Mouse (Mus musculus): ENCODE results near the gene Iffo1. TPM values are rescaled to one million over a fixed set of nuclear protein-coding genes. Genes with fewer than 3 reads are reported as not detected.
A peak's percentile ranks its signal among the peaks of the same experiment; 100 is the strongest.

Gene Iffo1
- 10.3 and 10.4 TPM in 2 replicates for polyA plus RNA-seq (2014; fragmentation: Nextera tagmentation; extraction: Ambion mirVana)

DNA sequence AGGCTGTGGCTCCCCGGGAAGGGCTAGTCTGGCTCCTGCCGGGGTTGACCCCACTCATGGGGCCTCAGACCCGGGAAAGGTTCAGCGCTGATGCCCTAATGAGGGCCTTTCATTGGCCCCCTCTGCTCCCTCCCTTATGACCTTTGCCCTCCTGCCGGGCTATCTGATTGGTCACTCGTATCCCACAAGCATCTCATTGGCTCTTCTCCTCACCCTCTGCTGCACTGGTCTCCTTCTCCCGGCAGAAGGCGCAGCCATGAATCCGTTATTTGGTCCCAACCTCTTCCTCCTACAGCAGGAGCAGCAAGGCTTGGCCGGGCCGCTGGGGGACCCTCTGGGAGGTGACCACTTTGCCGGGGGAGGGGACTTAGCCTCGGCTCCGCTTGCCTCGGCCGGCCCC is at the start of gene Iffo1:
Gene Iffo1, plus strand, starts transcription at position 241 of the 400 bp plus-strand sequence.
- peak within 1 kb of the TSS; percentile 87 for H3K27ac ChIP-seq (ENCODE audit: low read depth, low read length)
- peak within 1 kb of the TSS; percentile 91 for H3K4me2 ChIP-seq (replicated peaks; ENCODE audit: low read depth, low read length)
- WGBS, result 0% methylated on average over 16 of the region's 16 CpGs
- no peaks in the 10 kb centered on the region for H3K36me3 ChIP-seq (ENCODE audit: control insufficient read depth, insufficient read depth, low read length)
- H3K9me3 ChIP-seq (ENCODE audit: control insufficient read depth, low read length), result no peaks in the 10 kb centered on the region
- H3K27me3 ChIP-seq (ENCODE audit: control insufficient read depth, insufficient read depth, low read length), result no peaks in the 10 kb centered on the region
- ATAC-seq (ENCODE audit: low FRiP score) (peak; percentile 97), DNase-seq (ENCODE audit: low spot score) (peak; percentile 93)
- peak within 1 kb of the TSS; percentile 84 for H3K9ac ChIP-seq (ENCODE audit: low read depth, low read length)
- H3K4me3 ChIP-seq (ENCODE audit: low read depth, low read length), result peak within 1 kb of the TSS; percentile 62
- H3K4me1 ChIP-seq (replicated peaks; ENCODE audit: control insufficient read depth, insufficient read depth, low read length), result peaks cover 10% of the 10 kb centered on the region; the same call in 1 of the 2 replicates

DNA sequence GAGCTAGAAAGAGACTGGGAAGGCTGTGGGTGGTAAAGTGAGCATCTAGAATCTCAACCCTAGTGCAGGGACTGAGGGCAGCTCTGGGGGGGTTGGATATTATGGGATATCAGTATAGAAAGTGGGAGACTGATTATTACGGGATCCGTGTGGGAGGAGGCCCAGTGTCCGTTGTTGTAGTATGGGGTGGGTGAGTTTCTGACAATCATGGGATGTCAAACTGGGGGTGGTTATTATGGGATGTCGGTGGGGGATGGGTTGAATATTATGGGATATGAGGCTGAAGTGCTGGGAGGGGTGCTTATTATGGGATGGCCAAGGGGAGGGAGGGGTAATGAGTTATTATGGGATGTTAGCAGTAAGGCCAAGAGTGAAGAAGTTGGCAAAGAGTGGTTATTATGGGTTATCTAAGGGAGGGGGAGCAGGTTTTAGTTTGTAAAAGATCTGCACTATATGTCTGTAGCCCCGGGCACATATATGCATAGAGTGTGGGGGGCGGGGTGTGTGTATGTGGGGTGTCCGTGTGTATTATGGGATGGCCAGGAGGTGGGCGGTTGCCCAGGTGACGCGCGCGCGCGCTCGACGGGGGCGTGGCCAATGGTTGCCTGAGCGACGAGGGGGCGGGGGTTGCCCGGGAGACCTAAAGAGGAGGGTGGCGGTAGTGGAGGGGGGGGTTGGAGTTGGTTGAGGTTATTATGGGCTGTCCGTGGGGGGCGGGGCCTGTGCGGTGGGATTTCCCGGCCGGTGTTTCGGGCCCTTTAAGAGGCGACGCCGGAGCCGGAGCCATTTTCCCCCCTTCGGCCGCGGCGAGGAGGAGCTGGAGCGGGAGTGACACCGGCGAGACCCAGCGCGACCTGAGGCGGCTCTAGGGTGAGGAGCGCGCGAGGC is 49.4 kb upstream of the Iffo1 start, which contains the start of gene Chd4:
Gene Chd4, plus strand, starts transcription at position 591 of the 888 bp plus-strand sequence.
- H3K27me3 ChIP-seq (ENCODE audit: control insufficient read depth, insufficient read depth, low read length), result no peaks in the 10 kb centered on the region

DNA sequence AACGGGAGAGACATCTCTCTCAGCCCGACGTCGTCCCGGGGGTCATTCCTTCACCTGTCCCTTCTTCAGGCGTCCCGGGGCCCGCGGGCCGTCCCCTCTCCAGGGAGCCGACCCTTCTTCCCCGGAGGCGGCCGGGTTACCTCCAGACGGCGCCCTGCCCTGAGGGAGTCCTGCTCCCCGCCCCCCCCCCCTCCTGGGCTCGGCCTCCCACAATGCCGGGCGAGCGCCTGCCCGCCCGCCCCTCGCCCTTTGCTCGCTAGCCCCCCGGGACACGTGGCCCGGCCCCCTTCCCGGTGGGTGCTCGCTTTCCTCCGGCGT is 48.8 kb upstream of the Iffo1 start:
- DNase-seq (ENCODE audit: low spot score), result no peak
- Histone ChIP-seq H3K9ac (ENCODE audit: low read depth, low read length) (peak overlapping the region; percentile 95), H3K9me3 (ENCODE audit: control insufficient read depth, low read length) (no peaks in the 10 kb centered on the region), H3K27ac (ENCODE audit: low read depth, low read length) (peak overlapping the region; percentile 97), H3K4me2 (replicated peaks; ENCODE audit: low read depth, low read length) (peak overlapping the region; percentile 81), H3K27me3 (ENCODE audit: control insufficient read depth, insufficient read depth, low read length) (no peaks in the 10 kb centered on the region), H3K4me1 (replicated peaks; ENCODE audit: control insufficient read depth, insufficient read depth, low read length) (peaks cover 19% of the 10 kb centered on the region), H3K4me3 (ENCODE audit: low read depth, low read length) (peak overlapping the region; percentile 99), H3K36me3 (ENCODE audit: control insufficient read depth, insufficient read depth, low read length) (peaks cover 6% of the 10 kb centered on the region; the same call in 1 of the 2 replicates)
- ATAC-seq (ENCODE audit: low FRiP score), result no peak
- WGBS, result 0% methylated on average over 14 of the region's 32 CpGs

More for the DNA sequence above, 49.4 kb upstream of the Iffo1 start, which contains the start of gene Chd4:
- Histone ChIP-seq H3K9ac (ENCODE audit: low read depth, low read length) (peak within 1 kb of the TSS; percentile 95), H3K36me3 (ENCODE audit: control insufficient read depth, insufficient read depth, low read length) (peaks cover 1% of the 10 kb centered on the region; the same call in 1 of the 2 replicates), H3K4me3 (ENCODE audit: low read depth, low read length) (peak within 1 kb of the TSS; percentile 99), H3K4me2 (replicated peaks; ENCODE audit: low read depth, low read length) (peak within 1 kb of the TSS; percentile 81), H3K4me1 (replicated peaks; ENCODE audit: control insufficient read depth, insufficient read depth, low read length) (peaks cover 21% of the 10 kb centered on the region), H3K27ac (ENCODE audit: low read depth, low read length) (peak within 1 kb of the TSS; percentile 97), H3K9me3 (ENCODE audit: control insufficient read depth, low read length) (no peaks in the 10 kb centered on the region)
- DNase-seq (ENCODE audit: low spot score) (peak; percentile 91), ATAC-seq (ENCODE audit: low FRiP score) (peak; percentile 77)
- 5% methylated on average over 32 of the region's 45 CpGs for WGBS

DNA sequence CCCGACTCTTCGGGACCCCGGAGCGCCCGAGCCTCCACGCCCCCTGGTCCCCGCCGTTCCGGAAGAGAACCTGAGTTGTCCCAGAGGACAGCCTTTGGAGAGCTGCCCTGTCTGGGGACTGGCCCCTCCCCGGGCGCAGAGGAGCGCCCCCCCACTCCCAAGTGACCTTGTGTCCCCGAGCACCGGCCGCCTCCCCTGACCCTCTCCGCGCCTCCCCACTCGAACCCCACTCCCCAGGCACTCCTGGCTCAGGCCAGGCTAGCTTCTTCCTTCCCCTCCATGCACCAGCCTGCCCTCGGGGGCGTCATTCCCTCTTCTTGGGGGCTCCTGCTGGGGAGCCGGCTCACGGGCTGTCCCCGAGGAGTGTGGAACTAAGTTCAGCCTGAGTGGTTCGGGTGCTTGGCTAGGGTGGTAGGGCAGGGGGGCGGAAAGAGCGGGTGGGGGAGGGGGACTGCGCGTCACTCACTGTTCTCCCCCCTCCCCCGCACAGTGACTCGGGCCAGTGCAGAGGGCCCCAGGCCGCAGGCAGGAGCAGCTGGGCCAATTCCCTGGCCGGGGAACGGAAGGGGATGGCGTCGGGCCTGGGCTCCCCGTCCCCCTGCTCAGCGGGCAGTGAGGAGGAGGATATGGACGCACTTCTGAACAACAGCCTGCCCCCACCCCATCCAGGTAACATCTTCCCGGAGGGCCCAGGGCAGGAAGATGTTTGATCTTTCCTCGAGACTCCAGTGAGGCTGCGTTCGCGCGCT is 48.3 kb upstream of the Iffo1 start:
- ATAC-seq (ENCODE audit: low FRiP score) (peak; percentile 59), DNase-seq (ENCODE audit: low spot score) (peak; percentile 76)
- Histone ChIP-seq H3K27me3 (ENCODE audit: control insufficient read depth, insufficient read depth, low read length) (no peaks in the 10 kb centered on the region), H3K27ac (ENCODE audit: low read depth, low read length) (peak overlapping the region; percentile 97), H3K9me3 (ENCODE audit: control insufficient read depth, low read length) (no peaks in the 10 kb centered on the region), H3K4me2 (replicated peaks; ENCODE audit: low read depth, low read length) (peak overlapping the region; percentile 81), H3K4me3 (ENCODE audit: low read depth, low read length) (peak overlapping the region; percentile 99), H3K9ac (ENCODE audit: low read depth, low read length) (peak overlapping the region; percentile 95), H3K36me3 (ENCODE audit: control insufficient read depth, insufficient read depth, low read length) (peaks cover 11% of the 10 kb centered on the region; the same call in 1 of the 2 replicates), H3K4me1 (replicated peaks; ENCODE audit: control insufficient read depth, insufficient read depth, low read length) (peaks cover 19% of the 10 kb centered on the region)
- WGBS, result under 1% methylated on average over 38 of the region's 44 CpGs

DNA sequence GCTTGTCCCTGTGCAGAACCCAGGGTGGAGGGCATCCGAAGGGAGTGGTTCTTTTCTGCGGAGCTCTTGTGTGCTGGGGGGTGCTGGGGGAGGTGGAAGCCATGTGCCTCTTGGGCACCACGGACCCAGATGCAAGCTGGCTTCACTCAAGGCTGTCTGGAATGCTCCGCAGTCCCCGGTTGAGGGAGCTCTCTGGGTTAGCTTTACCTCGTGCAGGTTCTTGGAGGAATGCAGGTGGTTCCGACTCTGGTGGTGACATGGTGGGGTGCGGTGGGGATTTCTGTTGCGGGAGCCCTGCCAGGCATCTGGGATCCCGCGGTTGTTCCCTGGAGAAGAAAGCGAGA is 47.7 kb upstream of the Iffo1 start:
- H3K4me1 ChIP-seq (replicated peaks; ENCODE audit: control insufficient read depth, insufficient read depth, low read length), result peaks cover 19% of the 10 kb centered on the region
- peaks cover 17% of the 10 kb centered on the region for H3K36me3 ChIP-seq (ENCODE audit: control insufficient read depth, insufficient read depth, low read length)
- peak overlapping the region; percentile 81 for H3K4me2 ChIP-seq (replicated peaks; ENCODE audit: low read depth, low read length)
- H3K4me3 ChIP-seq (ENCODE audit: low read depth, low read length), result peak overlapping the region; percentile 99
- WGBS, result 2% methylated on average over 12 of the region's 12 CpGs
- H3K27ac ChIP-seq (ENCODE audit: low read depth, low read length), result peak overlapping the region; percentile 97
- DNase-seq (ENCODE audit: low spot score) (no peak), ATAC-seq (ENCODE audit: low FRiP score) (peak; percentile 8)
- H3K27me3 ChIP-seq (ENCODE audit: control insufficient read depth, insufficient read depth, low read length), result no peaks in the 10 kb centered on the region
- no peaks in the 10 kb centered on the region for H3K9me3 ChIP-seq (ENCODE audit: control insufficient read depth, low read length)
- H3K9ac ChIP-seq (ENCODE audit: low read depth, low read length), result peak overlapping the region; percentile 95

DNA sequence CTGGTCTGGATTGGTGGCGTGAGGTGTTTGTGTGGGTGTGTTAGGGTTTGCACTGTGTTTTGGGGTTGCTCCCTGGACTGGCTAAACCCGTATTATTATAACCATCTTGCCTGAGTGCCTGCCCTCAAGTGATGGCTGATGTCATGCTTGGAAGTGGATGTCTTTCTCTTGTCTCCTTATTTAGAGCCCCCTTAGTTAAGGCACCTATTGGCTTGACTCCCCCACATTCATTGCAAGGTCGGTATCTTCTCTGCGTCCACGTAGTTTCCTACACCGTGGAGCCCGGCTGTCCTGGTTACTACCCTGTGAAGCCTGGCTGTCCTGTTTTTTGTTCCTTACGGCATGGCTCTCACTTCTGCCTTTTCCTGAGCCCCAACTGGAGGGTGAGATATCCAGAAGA is 47.1 kb upstream of the Iffo1 start:
- Histone ChIP-seq H3K27me3 (ENCODE audit: control insufficient read depth, insufficient read depth, low read length) (no peaks in the 10 kb centered on the region), H3K9ac (ENCODE audit: low read depth, low read length) (peak overlapping the region; percentile 95), H3K9me3 (ENCODE audit: control insufficient read depth, low read length) (no peaks in the 10 kb centered on the region), H3K4me1 (replicated peaks; ENCODE audit: control insufficient read depth, insufficient read depth, low read length) (peaks cover 19% of the 10 kb centered on the region), H3K36me3 (ENCODE audit: control insufficient read depth, insufficient read depth, low read length) (peaks cover 22% of the 10 kb centered on the region), H3K27ac (ENCODE audit: low read depth, low read length) (peak overlapping the region; percentile 49; the same call in 1 of the 2 replicates), H3K4me3 (ENCODE audit: low read depth, low read length) (peak overlapping the region; percentile 99), H3K4me2 (replicated peaks; ENCODE audit: low read depth, low read length) (peak overlapping the region; percentile 81)
- DNase-seq (ENCODE audit: low spot score), result no peak
- no peak for ATAC-seq (ENCODE audit: low FRiP score)
- WGBS, result 65% methylated on average over 8 of the region's 8 CpGs

DNA sequence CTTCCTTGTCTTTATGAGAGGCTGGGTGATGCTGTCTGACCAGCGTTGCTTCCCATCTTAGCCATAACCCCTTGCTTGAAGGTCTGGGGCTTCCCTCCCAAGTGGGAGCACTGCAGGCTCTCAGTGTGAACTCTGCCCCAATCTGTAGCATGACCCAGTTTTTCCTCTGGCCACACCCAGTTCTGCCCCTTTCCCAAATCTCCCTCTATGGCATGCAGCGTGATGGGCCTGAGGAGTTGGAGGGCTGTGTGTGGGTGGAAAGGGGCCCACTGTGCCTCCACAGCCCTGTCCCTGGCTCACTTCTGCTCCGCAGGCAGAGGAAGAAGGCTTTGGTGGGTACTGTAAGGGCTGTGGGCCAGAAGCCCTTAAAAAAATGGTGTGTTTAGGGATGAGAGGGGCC is 46.5 kb upstream of the Iffo1 start:
- DNase-seq (ENCODE audit: low spot score) (no peak), ATAC-seq (ENCODE audit: low FRiP score) (no peak)
- Histone ChIP-seq H3K27me3 (ENCODE audit: control insufficient read depth, insufficient read depth, low read length) (no peaks in the 10 kb centered on the region), H3K9ac (ENCODE audit: low read depth, low read length) (peak overlapping the region; percentile 95), H3K4me3 (ENCODE audit: low read depth, low read length) (peak overlapping the region; percentile 99), H3K27ac (ENCODE audit: low read depth, low read length) (peak overlapping the region; percentile 49; the same call in 1 of the 2 replicates), H3K36me3 (ENCODE audit: control insufficient read depth, insufficient read depth, low read length) (peaks cover 24% of the 10 kb centered on the region), H3K9me3 (ENCODE audit: control insufficient read depth, low read length) (no peaks in the 10 kb centered on the region), H3K4me2 (replicated peaks; ENCODE audit: low read depth, low read length) (peak overlapping the region; percentile 81), H3K4me1 (replicated peaks; ENCODE audit: control insufficient read depth, insufficient read depth, low read length) (peaks cover 19% of the 10 kb centered on the region)
- WGBS, result 61% methylated on average over 3 of the region's 3 CpGs

DNA sequence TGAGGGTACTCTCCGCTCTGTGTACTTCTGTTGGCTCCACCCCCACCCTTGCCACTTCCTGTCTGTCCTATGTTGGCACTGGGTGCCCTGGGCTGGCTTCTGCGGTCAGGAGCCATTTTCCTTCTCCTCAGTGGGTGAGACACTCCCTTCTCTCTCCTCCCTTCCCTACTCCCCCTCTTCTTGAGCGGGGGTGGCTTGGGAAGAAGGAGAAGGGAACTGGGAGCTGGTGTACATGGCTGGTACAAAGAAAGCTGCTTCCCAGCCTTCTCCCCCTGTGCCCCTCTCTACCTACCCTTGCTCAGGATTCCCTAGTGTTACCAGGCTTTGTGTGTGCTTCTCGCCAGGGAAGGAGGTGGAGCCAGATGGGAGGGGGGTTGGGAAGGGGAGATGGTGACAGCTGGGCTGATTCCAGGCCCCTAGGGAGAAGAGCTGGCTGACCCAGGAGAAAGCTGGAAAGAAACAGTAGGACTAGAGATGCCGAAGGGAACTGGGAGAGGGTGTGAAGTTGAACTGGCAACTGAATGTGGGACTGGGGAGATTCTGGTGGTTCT is 45.5 kb upstream of the Iffo1 start:
- no peak for ATAC-seq (ENCODE audit: low FRiP score)
- Histone ChIP-seq H3K27me3 (ENCODE audit: control insufficient read depth, insufficient read depth, low read length) (no peaks in the 10 kb centered on the region), H3K36me3 (ENCODE audit: control insufficient read depth, insufficient read depth, low read length) (peaks cover 24% of the 10 kb centered on the region), H3K4me3 (ENCODE audit: low read depth, low read length) (peak overlapping the region; percentile 99; the same call in 1 of the 2 replicates), H3K9me3 (ENCODE audit: control insufficient read depth, low read length) (no peaks in the 10 kb centered on the region), H3K27ac (ENCODE audit: low read depth, low read length) (peak overlapping the region; percentile 79), H3K4me2 (replicated peaks; ENCODE audit: low read depth, low read length) (peak overlapping the region; percentile 81), H3K9ac (ENCODE audit: low read depth, low read length) (peak overlapping the region; percentile 95), H3K4me1 (replicated peaks; ENCODE audit: control insufficient read depth, insufficient read depth, low read length) (peaks cover 19% of the 10 kb centered on the region)
- WGBS, result 51% methylated on average over 4 of the region's 5 CpGs
- peak; percentile 65 for DNase-seq (ENCODE audit: low spot score)
